Mouse (Mus musculus): ENCODE data around the gene Tasp1. TPM values are rescaled to one million over a fixed set of nuclear protein-coding genes. Genes with fewer than 3 reads are reported as not detected.
"Not testable (repeated sequence)": the region's sequence is repeated elsewhere in the genome, so short reads cannot be mapped to it uniquely, and the experiment has no call there.

Gene Tasp1
- polyA plus RNA-seq, 1 experiment from 2014 or later = 22.6 TPM

GRCm38 (mm10) chr2:139924937-139925336 lies 141.7 kb downstream of the Tasp1 start:
- no peak overlapping the region for H3K27ac ChIP-seq (ENCODE audit: low read length)
- H3K36me3 ChIP-seq (ENCODE audit: control insufficient read depth, insufficient read depth, low read length) = no peaks in the 10 kb centered on the region
- no peaks in the 10 kb centered on the region for H3K9me3 ChIP-seq (ENCODE audit: control insufficient read depth, low read length)
- no peak overlapping the region for H3K9ac ChIP-seq (ENCODE audit: low read length)
- no peak overlapping the region for H3K4me3 ChIP-seq (ENCODE audit: low read length)
- no peaks in the 10 kb centered on the region for H3K27me3 ChIP-seq (ENCODE audit: control insufficient read depth, insufficient read depth, low read depth, low read length)
- ATAC-seq (ENCODE audit: low read depth) = no peak
- WGBS = 8% methylated on average over 1 of the region's 1 CpGs
- H3K4me2 ChIP-seq (ENCODE audit: low read depth, low read length) = no peak overlapping the region
- no peaks in the 10 kb centered on the region for H3K4me1 ChIP-seq (replicated peaks; ENCODE audit: control insufficient read depth, insufficient read depth, low read length)

- H3K4me1 ChIP-seq (replicated peaks; ENCODE audit: control insufficient read depth, insufficient read depth, low read length); ATAC-seq (ENCODE audit: low read depth); H3K27me3 ChIP-seq (ENCODE audit: control insufficient read depth, insufficient read depth, low read depth, low read length); H3K36me3 ChIP-seq (ENCODE audit: control insufficient read depth, insufficient read depth, low read length); H3K27ac ChIP-seq (ENCODE audit: low read length); H3K4me2 ChIP-seq (ENCODE audit: low read depth, low read length); H3K4me3 ChIP-seq (ENCODE audit: low read length); H3K9ac ChIP-seq (ENCODE audit: low read length); H3K9me3 ChIP-seq (ENCODE audit: control insufficient read depth, low read length): not testable (repeated sequence)
Observed at GRCm38 (mm10) chr2:139921395-139921794, 145.2 kb downstream of the Tasp1 start.

- Histone ChIP-seq H3K4me3 (ENCODE audit: low read length) (no peak overlapping the region), H3K4me1 (replicated peaks; ENCODE audit: control insufficient read depth, insufficient read depth, low read length) (no peaks in the 10 kb centered on the region), H3K27me3 (ENCODE audit: control insufficient read depth, insufficient read depth, low read depth, low read length) (no peaks in the 10 kb centered on the region), H3K9ac (ENCODE audit: low read length) (no peak overlapping the region), H3K4me2 (ENCODE audit: low read depth, low read length) (no peak overlapping the region), H3K9me3 (ENCODE audit: control insufficient read depth, low read length) (no peaks in the 10 kb centered on the region), H3K36me3 (ENCODE audit: control insufficient read depth, insufficient read depth, low read length) (no peaks in the 10 kb centered on the region), H3K27ac (ENCODE audit: low read length) (no peak overlapping the region)
- WGBS = 52% methylated on average over 2 of the region's 2 CpGs
- peak; percentile 51; the same call in 1 of the 2 replicates for ATAC-seq (ENCODE audit: low read depth)
Observed at GRCm38 (mm10) chr2:139919757-139920156, 146.8 kb downstream of the Tasp1 start.

- H3K4me3 ChIP-seq (ENCODE audit: low read length) = no peak overlapping the region
- no peaks in the 10 kb centered on the region for H3K4me1 ChIP-seq (replicated peaks; ENCODE audit: control insufficient read depth, insufficient read depth, low read length)
- H3K27ac ChIP-seq (ENCODE audit: low read length) = no peak overlapping the region
- no peaks in the 10 kb centered on the region for H3K9me3 ChIP-seq (ENCODE audit: control insufficient read depth, low read length)
- H3K4me2 ChIP-seq (ENCODE audit: low read depth, low read length) = no peak overlapping the region
- ATAC-seq (ENCODE audit: low read depth) = no peak
- H3K27me3 ChIP-seq (ENCODE audit: control insufficient read depth, insufficient read depth, low read depth, low read length) = no peaks in the 10 kb centered on the region
- no peak overlapping the region for H3K9ac ChIP-seq (ENCODE audit: low read length)
- 85% methylated on average over 9 of the region's 9 CpGs for WGBS
- H3K36me3 ChIP-seq (ENCODE audit: control insufficient read depth, insufficient read depth, low read length) = no peaks in the 10 kb centered on the region
Observed at GRCm38 (mm10) chr2:139906441-139907157, 160.0 kb downstream of the Tasp1 start.

- ATAC-seq (ENCODE audit: low read depth) = peak; percentile 92
- peak overlapping the region; percentile 56 for H3K27ac ChIP-seq (ENCODE audit: low read length)
- H3K27me3 ChIP-seq (ENCODE audit: control insufficient read depth, insufficient read depth, low read depth, low read length) = no peaks in the 10 kb centered on the region
- H3K36me3 ChIP-seq (ENCODE audit: control insufficient read depth, insufficient read depth, low read length) = no peaks in the 10 kb centered on the region
- H3K9me3 ChIP-seq (ENCODE audit: control insufficient read depth, low read length) = no peaks in the 10 kb centered on the region
- no peak overlapping the region for H3K9ac ChIP-seq (ENCODE audit: low read length)
- H3K4me1 ChIP-seq (replicated peaks; ENCODE audit: control insufficient read depth, insufficient read depth, low read length) = peaks cover 3% of the 10 kb centered on the region; the same call in 1 of the 2 replicates
- H3K4me2 ChIP-seq (ENCODE audit: low read depth, low read length) = no peak overlapping the region
- H3K4me3 ChIP-seq (ENCODE audit: low read length) = no peak overlapping the region
Observed at GRCm38 (mm10) chr2:139891405-139892089, 175.1 kb downstream of the Tasp1 start.

GRCm38 (mm10) chr2:139884264-139884637 lies 182.4 kb downstream of the Tasp1 start:
- 57% methylated on average over 4 of the region's 4 CpGs for WGBS
- H3K4me2 ChIP-seq (ENCODE audit: low read depth, low read length) = no peak overlapping the region
- H3K9me3 ChIP-seq (ENCODE audit: control insufficient read depth, low read length) = no peaks in the 10 kb centered on the region
- H3K4me3 ChIP-seq (ENCODE audit: low read length) = no peak overlapping the region
- peak; percentile 72 for ATAC-seq (ENCODE audit: low read depth)
- H3K36me3 ChIP-seq (ENCODE audit: control insufficient read depth, insufficient read depth, low read length) = no peaks in the 10 kb centered on the region
- no peak overlapping the region for H3K9ac ChIP-seq (ENCODE audit: low read length)
- peak overlapping the region; percentile 51 for H3K27ac ChIP-seq (ENCODE audit: low read length)
- H3K4me1 ChIP-seq (replicated peaks; ENCODE audit: control insufficient read depth, insufficient read depth, low read length) = 0 out of 2 replicates have a peak, but pooled peaks cover 6% of the 10 kb centered on the region
- H3K27me3 ChIP-seq (ENCODE audit: control insufficient read depth, insufficient read depth, low read depth, low read length) = no peaks in the 10 kb centered on the region

GRCm38 (mm10) chr2:139883581-139884263 lies 182.9 kb downstream of the Tasp1 start:
- H3K9me3 ChIP-seq (ENCODE audit: control insufficient read depth, low read length) = no peaks in the 10 kb centered on the region
- no peak overlapping the region for H3K4me2 ChIP-seq (ENCODE audit: low read depth, low read length)
- no peaks in the 10 kb centered on the region for H3K36me3 ChIP-seq (ENCODE audit: control insufficient read depth, insufficient read depth, low read length)
- H3K27ac ChIP-seq (ENCODE audit: low read length) = peak overlapping the region; percentile 83
- H3K4me3 ChIP-seq (ENCODE audit: low read length) = no peak overlapping the region
- no peak overlapping the region for H3K9ac ChIP-seq (ENCODE audit: low read length)
- 0 out of 2 replicates have a peak, but pooled peaks cover 6% of the 10 kb centered on the region for H3K4me1 ChIP-seq (replicated peaks; ENCODE audit: control insufficient read depth, insufficient read depth, low read length)
- no peaks in the 10 kb centered on the region for H3K27me3 ChIP-seq (ENCODE audit: control insufficient read depth, insufficient read depth, low read depth, low read length)
- 54% methylated on average over 7 of the region's 7 CpGs for WGBS
- ATAC-seq (ENCODE audit: low read depth) = peak; percentile 88

GRCm38 (mm10) chr2:139878052-139878621 lies 188.5 kb downstream of the Tasp1 start:
- no peaks in the 10 kb centered on the region for H3K9me3 ChIP-seq (ENCODE audit: control insufficient read depth, low read length)
- H3K4me3 ChIP-seq (ENCODE audit: low read length) = no peak overlapping the region
- no peaks in the 10 kb centered on the region for H3K36me3 ChIP-seq (ENCODE audit: control insufficient read depth, insufficient read depth, low read length)
- WGBS = 46% methylated on average over 7 of the region's 7 CpGs
- no peaks in the 10 kb centered on the region for H3K27me3 ChIP-seq (ENCODE audit: control insufficient read depth, insufficient read depth, low read depth, low read length)
- peak overlapping the region; percentile 68 for H3K27ac ChIP-seq (ENCODE audit: low read length)
- peak; percentile 91 for ATAC-seq (ENCODE audit: low read depth)
- no peak overlapping the region for H3K9ac ChIP-seq (ENCODE audit: low read length)
- H3K4me2 ChIP-seq (ENCODE audit: low read depth, low read length) = no peak overlapping the region
- peaks cover 2% of the 10 kb centered on the region; the same call in 1 of the 2 replicates for H3K4me1 ChIP-seq (replicated peaks; ENCODE audit: control insufficient read depth, insufficient read depth, low read length)

- Histone ChIP-seq H3K4me1 (replicated peaks; ENCODE audit: control insufficient read depth, insufficient read depth, low read length) (no peaks in the 10 kb centered on the region; the same call in 1 of the 2 replicates), H3K9me3 (ENCODE audit: control insufficient read depth, low read length) (no peaks in the 10 kb centered on the region), H3K27me3 (ENCODE audit: control insufficient read depth, insufficient read depth, low read depth, low read length) (no peaks in the 10 kb centered on the region), H3K27ac (ENCODE audit: low read length) (no peak overlapping the region), H3K9ac (ENCODE audit: low read length) (no peak overlapping the region), H3K4me2 (ENCODE audit: low read depth, low read length) (no peak overlapping the region), H3K36me3 (ENCODE audit: control insufficient read depth, insufficient read depth, low read length) (no peaks in the 10 kb centered on the region), H3K4me3 (ENCODE audit: low read length) (no peak overlapping the region)
- ATAC-seq (ENCODE audit: low read depth) = no peak
- 88% methylated on average over 3 of the region's 3 CpGs for WGBS
Observed at GRCm38 (mm10) chr2:139875876-139876275, 190.7 kb downstream of the Tasp1 start.

Measured in lung, embryonic 16.5 days (tissue).